Mouse (Mus musculus): Measurements from ENCODE around the gene Dlgap3. TPM values are rescaled to one million over a fixed set of nuclear protein-coding genes. Genes with fewer than 3 reads are reported as not detected.

Dlgap3 gene
- 23.0 and 24.7 TPM in 2 replicates for polyA plus RNA-seq (2015; fragmentation: Nextera tagmentation; extraction: Ambion mirVana)

GRCm38 (mm10) chr4:127168914-127169345 is at the start of gene Dlgap3:
Gene Dlgap3, plus strand, starts transcription at chr4:127169204.
- WGBS: under 1% methylated on average over 42 of the region's 67 CpGs
- Histone ChIP-seq H3K27me3 (replicated peaks) (0 out of 2 replicates have a peak, but pooled peaks cover 2% of the 10 kb centered on the region), H3K9me3 (no peaks in the 10 kb centered on the region), H3K4me2 (peak within 1 kb of the TSS; percentile 80), H3K4me3 (peak within 1 kb of the TSS; percentile 96), H3K4me1 (peaks cover 51% of the 10 kb centered on the region), H3K36me3 (replicated peaks) (no peaks in the 10 kb centered on the region), H3K9ac (peak within 1 kb of the TSS; percentile 89), H3K27ac (peak within 1 kb of the TSS; percentile 84)
- peak; percentile 66 for ATAC-seq (replicated peaks)

- Histone ChIP-seq H3K27me3 (replicated peaks) (no peaks in the 10 kb centered on the region), H3K27ac (no peak within 1 kb of the TSS), H3K4me2 (no peak within 1 kb of the TSS), H3K4me1 (peaks cover 7% of the 10 kb centered on the region), H3K4me3 (no peak within 1 kb of the TSS), H3K9me3 (no peaks in the 10 kb centered on the region), H3K9ac (no peak within 1 kb of the TSS), H3K36me3 (replicated peaks) (peaks cover 2% of the 10 kb centered on the region; the same call in 1 of the 2 replicates)
- WGBS: 96% methylated on average over 5 of the region's 5 CpGs
- no peak for ATAC-seq (replicated peaks)
These were observed 45.6 kb upstream of the Dlgap3 start, which contains the start of gene Tmem35b for GRCm38 (mm10) chr4:127123391-127123790. Gene Tmem35b, plus strand, starts transcription at chr4:127123691.

DNA sequence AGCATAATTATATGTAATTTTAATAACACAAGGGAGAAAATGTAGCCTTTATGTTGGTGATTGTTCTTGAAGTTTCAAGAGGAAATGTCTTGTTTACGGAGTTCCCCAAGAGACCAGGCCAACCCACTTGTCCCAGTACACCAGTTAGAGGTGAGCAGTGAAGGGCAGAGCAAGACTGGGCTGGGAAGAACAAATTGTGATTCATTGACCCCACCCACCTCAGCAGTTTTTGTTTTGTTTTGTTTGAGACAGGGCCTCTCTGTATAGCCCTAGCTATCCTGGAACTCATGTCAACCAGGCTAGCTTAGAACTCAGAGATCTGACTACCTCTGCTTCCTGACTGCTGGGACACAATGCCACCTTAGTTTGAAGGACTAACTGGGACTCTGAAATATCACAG is 44.7 kb upstream of the Dlgap3 start:
- no peak overlapping the region for H3K4me2 ChIP-seq
- H3K9ac ChIP-seq: no peak overlapping the region
- H3K27ac ChIP-seq: no peak overlapping the region
- no peaks in the 10 kb centered on the region for H3K27me3 ChIP-seq (replicated peaks)
- peaks cover 7% of the 10 kb centered on the region for H3K4me1 ChIP-seq
- no peak overlapping the region for H3K4me3 ChIP-seq
- peaks cover 2% of the 10 kb centered on the region; the same call in 1 of the 2 replicates for H3K36me3 ChIP-seq (replicated peaks)
- WGBS: 88% methylated on average over 1 of the region's 1 CpGs
- ATAC-seq (replicated peaks): no peak
- H3K9me3 ChIP-seq: no peaks in the 10 kb centered on the region

DNA sequence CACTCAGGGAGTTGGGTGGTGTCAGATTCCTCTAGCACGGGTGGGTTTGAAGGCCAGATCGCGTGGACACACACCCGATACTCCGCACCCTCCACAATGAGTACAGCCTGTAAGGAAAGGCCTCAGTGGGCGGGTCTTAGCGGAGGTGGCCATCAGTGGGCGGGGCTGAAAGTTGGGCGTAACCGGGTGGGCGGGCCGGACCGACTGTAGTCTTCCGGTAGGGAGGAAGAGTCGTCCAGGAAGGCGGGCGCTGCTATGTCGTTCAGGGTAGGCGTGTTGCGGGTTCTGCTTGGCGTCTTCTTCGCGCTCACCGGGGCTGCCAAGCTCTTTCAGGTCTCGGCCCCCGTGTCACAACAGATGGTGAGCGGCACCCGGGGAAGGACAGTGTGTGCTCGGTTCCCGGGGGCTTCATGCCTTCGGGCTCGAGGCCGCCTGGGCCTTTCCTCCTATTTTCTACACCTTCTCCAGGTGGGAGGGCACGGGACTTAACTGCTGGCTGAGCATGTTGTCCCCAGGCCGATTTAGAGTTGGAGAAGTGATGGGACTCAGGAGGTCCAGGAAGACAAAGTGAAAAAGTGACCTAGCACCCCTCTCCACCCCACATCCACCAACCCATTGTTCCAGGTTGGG is 43.1 kb upstream of the Dlgap3 start:
- WGBS: under 1% methylated on average over 35 of the region's 35 CpGs
- ATAC-seq (replicated peaks): peak; percentile 93

GRCm38 (mm10) chr4:127134687-127135086 is 34.3 kb upstream of the Dlgap3 start:
- no peaks in the 10 kb centered on the region for H3K9me3 ChIP-seq
- no peaks in the 10 kb centered on the region for H3K27me3 ChIP-seq (replicated peaks)
- 52% methylated on average over 1 of the region's 1 CpGs for WGBS
- no peak overlapping the region for H3K4me3 ChIP-seq
- no peak overlapping the region for H3K27ac ChIP-seq
- no peaks in the 10 kb centered on the region for H3K4me1 ChIP-seq
- H3K36me3 ChIP-seq (replicated peaks): no peaks in the 10 kb centered on the region
- no peak for ATAC-seq (replicated peaks)
- H3K4me2 ChIP-seq: no peak overlapping the region
- H3K9ac ChIP-seq: no peak overlapping the region

More for the DNA sequence above, 43.1 kb upstream of the Dlgap3 start:
- Histone ChIP-seq H3K36me3 (replicated peaks) (peaks cover 1% of the 10 kb centered on the region; the same call in 1 of the 2 replicates), H3K4me3 (peak overlapping the region; percentile 50), H3K27ac (0 out of 2 replicates have a peak overlapping the region, but pooled peaks have one; percentile 16), H3K9me3 (no peaks in the 10 kb centered on the region), H3K4me2 (peak overlapping the region; percentile 66), H3K4me1 (peaks cover 7% of the 10 kb centered on the region), H3K9ac (peak overlapping the region; percentile 51), H3K27me3 (replicated peaks) (no peaks in the 10 kb centered on the region)

DNA sequence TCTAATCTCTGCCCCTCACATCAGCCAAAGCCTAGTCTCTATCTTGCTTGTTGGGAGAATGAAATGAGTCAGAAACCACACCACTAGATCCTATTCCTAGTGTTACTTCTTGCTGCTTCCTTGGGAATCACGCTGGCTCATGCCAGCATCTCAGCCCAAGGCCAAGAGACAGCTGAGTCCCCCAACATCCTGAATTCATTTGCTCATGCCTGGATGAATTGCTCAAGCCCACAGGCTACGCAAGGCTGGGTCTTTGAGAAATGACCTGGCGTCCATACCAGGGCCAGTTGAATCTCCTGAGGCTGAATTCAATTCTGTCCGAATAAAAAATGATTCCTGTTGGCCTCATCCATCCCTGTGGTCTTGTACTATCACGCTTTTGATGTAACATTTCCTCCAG is 31.4 kb upstream of the Dlgap3 start:
- Histone ChIP-seq H3K9me3 (no peaks in the 10 kb centered on the region), H3K9ac (no peak overlapping the region), H3K4me3 (no peak overlapping the region), H3K27me3 (replicated peaks) (no peaks in the 10 kb centered on the region), H3K36me3 (replicated peaks) (no peaks in the 10 kb centered on the region), H3K4me1 (no peaks in the 10 kb centered on the region), H3K4me2 (no peak overlapping the region), H3K27ac (no peak overlapping the region)
- no peak for ATAC-seq (replicated peaks)
- WGBS: 84% methylated on average over 5 of the region's 5 CpGs

GRCm38 (mm10) chr4:127138486-127138885 is 30.5 kb upstream of the Dlgap3 start:
- no peak overlapping the region for H3K27ac ChIP-seq
- no peak overlapping the region for H3K4me3 ChIP-seq
- no peak overlapping the region for H3K9ac ChIP-seq
- ATAC-seq (replicated peaks): no peak
- no peak overlapping the region for H3K4me2 ChIP-seq
- H3K27me3 ChIP-seq (replicated peaks): no peaks in the 10 kb centered on the region
- no peaks in the 10 kb centered on the region for H3K36me3 ChIP-seq (replicated peaks)
- WGBS: 23% methylated on average over 6 of the region's 6 CpGs
- no peaks in the 10 kb centered on the region for H3K9me3 ChIP-seq
- H3K4me1 ChIP-seq: no peaks in the 10 kb centered on the region

DNA sequence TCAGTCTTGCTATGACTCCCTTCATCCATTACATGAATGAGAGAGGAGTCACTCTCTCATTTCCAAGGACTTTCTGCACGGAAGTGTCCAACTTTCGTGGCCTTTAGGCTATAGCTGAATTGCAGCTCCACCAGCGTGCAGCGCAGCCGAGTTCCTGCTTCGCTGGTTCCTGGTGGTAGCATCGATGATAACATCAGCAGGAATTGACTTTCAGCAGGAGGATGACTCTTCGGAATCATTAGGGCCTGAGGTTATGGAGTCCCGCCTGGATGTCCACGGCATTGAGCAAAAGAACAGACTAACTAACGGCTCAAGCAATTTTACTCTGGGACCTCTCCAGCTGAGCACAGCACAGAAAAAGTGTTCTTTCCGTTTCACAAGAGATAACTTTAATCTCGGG is 19.0 kb upstream of the Dlgap3 start:
- no peak overlapping the region for H3K9ac ChIP-seq
- no peak overlapping the region for H3K4me2 ChIP-seq
- no peaks in the 10 kb centered on the region for H3K9me3 ChIP-seq
- H3K36me3 ChIP-seq (replicated peaks): no peaks in the 10 kb centered on the region
- no peaks in the 10 kb centered on the region for H3K4me1 ChIP-seq
- no peak overlapping the region for H3K4me3 ChIP-seq
- no peaks in the 10 kb centered on the region for H3K27me3 ChIP-seq (replicated peaks)
- no peak overlapping the region for H3K27ac ChIP-seq
- no peak for ATAC-seq (replicated peaks)
- 81% methylated on average over 13 of the region's 13 CpGs for WGBS

- Histone ChIP-seq H3K4me3 (no peak overlapping the region), H3K4me2 (no peak overlapping the region), H3K27ac (no peak overlapping the region), H3K36me3 (replicated peaks) (no peaks in the 10 kb centered on the region), H3K9me3 (no peaks in the 10 kb centered on the region), H3K4me1 (no peaks in the 10 kb centered on the region), H3K9ac (no peak overlapping the region), H3K27me3 (replicated peaks) (no peaks in the 10 kb centered on the region)
- WGBS: 46% methylated on average over 1 of the region's 1 CpGs
- no peak for ATAC-seq (replicated peaks)
These were observed 15.7 kb upstream of the Dlgap3 start for GRCm38 (mm10) chr4:127153345-127153744.

DNA sequence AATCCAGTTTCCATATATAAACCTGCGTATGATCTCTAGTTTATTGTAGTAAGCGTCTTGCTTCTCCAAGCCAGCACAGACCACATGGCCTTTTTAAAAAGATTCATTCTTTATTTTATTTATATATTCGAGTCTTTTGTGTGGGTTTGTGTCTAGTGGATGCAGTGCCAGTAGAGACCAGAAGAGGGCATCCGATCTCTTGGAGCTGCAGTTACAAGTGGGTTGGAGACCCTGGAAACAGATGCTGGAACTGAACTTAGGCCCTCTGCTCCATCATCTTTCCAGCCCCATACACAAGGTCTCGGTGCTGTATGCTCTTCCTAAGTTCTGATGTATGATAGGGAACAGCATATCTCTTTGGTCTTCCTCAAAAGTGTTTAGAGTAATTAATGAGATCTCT is 13.2 kb upstream of the Dlgap3 start:
- 61% methylated on average over 5 of the region's 5 CpGs for WGBS
- Histone ChIP-seq H3K36me3 (replicated peaks) (no peaks in the 10 kb centered on the region), H3K9me3 (no peaks in the 10 kb centered on the region), H3K4me2 (no peak overlapping the region), H3K4me3 (no peak overlapping the region), H3K27ac (no peak overlapping the region), H3K9ac (no peak overlapping the region), H3K27me3 (replicated peaks) (no peaks in the 10 kb centered on the region), H3K4me1 (no peaks in the 10 kb centered on the region)
- no peak for ATAC-seq (replicated peaks)

DNA sequence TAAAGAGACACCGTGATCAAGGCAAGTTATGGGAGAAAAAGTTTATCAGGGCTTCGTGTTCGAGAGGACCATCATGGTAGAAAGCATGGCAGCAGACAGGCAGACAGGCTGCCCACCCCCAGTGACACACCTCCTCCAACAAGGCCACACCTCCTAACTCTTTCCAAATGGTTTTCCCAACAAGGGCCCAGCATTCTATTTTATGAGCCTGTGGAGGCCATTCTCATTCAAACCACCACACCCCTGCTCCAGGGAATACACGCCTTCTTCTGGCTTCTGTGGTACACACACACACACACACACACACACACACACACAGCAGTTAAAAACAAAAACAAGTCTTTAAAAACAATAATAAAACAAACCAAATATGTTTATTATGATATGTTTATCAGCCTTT is 11.3 kb upstream of the Dlgap3 start:
- no peaks in the 10 kb centered on the region for H3K36me3 ChIP-seq (replicated peaks)
- H3K9me3 ChIP-seq: no peaks in the 10 kb centered on the region
- ATAC-seq (replicated peaks): no peak
- no peak overlapping the region for H3K4me2 ChIP-seq
- no peak overlapping the region for H3K4me3 ChIP-seq
- no peaks in the 10 kb centered on the region for H3K27me3 ChIP-seq (replicated peaks)
- no peak overlapping the region for H3K27ac ChIP-seq
- no peak overlapping the region for H3K9ac ChIP-seq
- 86% methylated on average over 4 of the region's 4 CpGs for WGBS
- H3K4me1 ChIP-seq: no peaks in the 10 kb centered on the region

- Histone ChIP-seq H3K27ac (no peak overlapping the region), H3K27me3 (replicated peaks) (0 out of 2 replicates have a peak, but pooled peaks cover 2% of the 10 kb centered on the region), H3K9ac (no peak overlapping the region), H3K36me3 (replicated peaks) (no peaks in the 10 kb centered on the region), H3K4me3 (no peak overlapping the region), H3K4me1 (peaks cover 11% of the 10 kb centered on the region), H3K9me3 (no peaks in the 10 kb centered on the region), H3K4me2 (no peak overlapping the region)
- WGBS: 75% methylated on average over 8 of the region's 8 CpGs
- ATAC-seq (replicated peaks): no peak
These were observed 5.1 kb upstream of the Dlgap3 start for GRCm38 (mm10) chr4:127163926-127164325.

DNA sequence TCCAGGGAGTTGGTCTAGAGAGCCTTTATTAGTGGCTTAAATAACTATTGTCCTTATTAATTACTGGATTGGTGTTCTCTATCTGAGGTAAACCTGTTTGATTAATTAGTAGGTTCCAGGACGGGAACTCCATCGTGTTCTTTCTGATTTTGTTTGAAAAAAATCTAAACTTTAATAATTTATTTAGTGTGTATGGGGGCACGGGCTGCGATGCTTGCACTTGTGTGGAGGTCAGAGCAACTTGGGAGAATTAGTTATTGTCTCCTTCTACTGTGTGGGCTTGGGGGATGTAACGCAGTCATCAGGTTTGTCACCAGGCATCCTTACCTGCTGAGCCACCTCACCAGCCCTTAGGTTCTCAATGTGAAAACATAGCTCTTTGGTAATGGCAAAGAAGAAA is 1.9 kb upstream of the Dlgap3 start:
- H3K36me3 ChIP-seq (replicated peaks): no peaks in the 10 kb centered on the region
- no peaks in the 10 kb centered on the region for H3K9me3 ChIP-seq
- no peak overlapping the region for H3K27ac ChIP-seq
- no peak overlapping the region for H3K4me3 ChIP-seq
- no peak overlapping the region for H3K4me2 ChIP-seq
- ATAC-seq (replicated peaks): no peak
- H3K4me1 ChIP-seq: peaks cover 37% of the 10 kb centered on the region
- 0 out of 2 replicates have a peak, but pooled peaks cover 2% of the 10 kb centered on the region for H3K27me3 ChIP-seq (replicated peaks)
- WGBS: 72% methylated on average over 5 of the region's 5 CpGs
- H3K9ac ChIP-seq: no peak overlapping the region

Measured in midbrain, embryonic 15.5 days (tissue).